In genomic region chr3:98028936-98029335, GRCm38 (mm10) we compare ENCODE assay signal across 18 mouse cellular contexts. TPM values are rescaled to one million over a fixed set of nuclear protein-coding genes. Genes with fewer than 3 reads are reported as not detected.
DNase-seq lines count a peak whose midpoint lies in the region; ATAC-seq and TF ChIP-seq lines count a peak whose summit lies in the region.
"Had no signal": no experiment of that assay in that cellular context is flagged by ENCODE, and none has a peak within 500 bp of the region (broad histone marks: within the 10 kb centered on the region; RNA-seq: fewer than 3 reads in every experiment).

No protein-coding gene starts in this region.

- no peak overlapping the region for H3K4me3 ChIP-seq in forebrain, embryonic 13.5 days
- H3K4me3 ChIP-seq in forebrain, embryonic 11.5 days (ENCODE audit: low read depth, low read length): no peak overlapping the region
- no peak overlapping the region for H3K4me3 ChIP-seq in heart, embryonic 12.5 days
- no peak overlapping the region for H3K4me3 ChIP-seq in kidney, adult 2 months (ENCODE audit: insufficient read depth, low read depth, low read length)
- H3K4me3 ChIP-seq: hindbrain, embryonic 15.5 days; lung, embryonic 15.5 days; neural tube, embryonic 12.5 days had no signal

- H3K36me3 ChIP-seq in forebrain, embryonic 13.5 days (ENCODE audit: poor library complexity, severe bottlenecking): no peaks in the 10 kb centered on the region
- H3K36me3 ChIP-seq in forebrain, embryonic 11.5 days (ENCODE audit: control insufficient read depth, insufficient read depth, low read length): no peaks in the 10 kb centered on the region
- H3K36me3 ChIP-seq in heart, embryonic 12.5 days: no peaks in the 10 kb centered on the region
- no peaks in the 10 kb centered on the region for H3K36me3 ChIP-seq in kidney, adult 2 months (ENCODE audit: control insufficient read depth, insufficient read depth, low read length)
- H3K36me3 ChIP-seq: hindbrain, embryonic 15.5 days; lung, embryonic 15.5 days; neural tube, embryonic 12.5 days had no signal

- H3K9ac ChIP-seq in forebrain, embryonic 13.5 days: 0 out of 2 replicates have a peak overlapping the region, but pooled peaks have one; percentile 30
- H3K9ac ChIP-seq in forebrain, embryonic 11.5 days (ENCODE audit: low read length): no peak overlapping the region
- H3K9ac ChIP-seq in heart, embryonic 12.5 days: peak overlapping the region; percentile 18; the same call in 1 of the 2 replicates
- H3K9ac ChIP-seq: hindbrain, embryonic 15.5 days; lung, embryonic 15.5 days; neural tube, embryonic 12.5 days had no signal

- 60% methylated on average over 10 of the region's 10 CpGs for WGBS in forebrain, embryonic 13.5 days
- WGBS in forebrain, embryonic 11.5 days: 70% methylated on average over 10 of the region's 10 CpGs
- 66% methylated on average over 10 of the region's 10 CpGs for WGBS in heart, embryonic 12.5 days
- WGBS in kidney, adult 2 months: 40% methylated on average over 10 of the region's 10 CpGs

- TF ChIP-seq POLR2A in kidney, adult 2 months (IDR thresholded peaks at IDR 0.05; ENCODE audit: low read depth, low read length): no peak

- peak overlapping the region; percentile 35 for H3K27ac ChIP-seq in forebrain, embryonic 13.5 days
- H3K27ac ChIP-seq in forebrain, embryonic 11.5 days (ENCODE audit: low read depth, low read length): no peak overlapping the region
- H3K27ac ChIP-seq in heart, embryonic 12.5 days (ENCODE audit: poor library complexity, severe bottlenecking): 0 out of 2 replicates have a peak overlapping the region, but pooled peaks have one; percentile 1
- H3K27ac ChIP-seq in kidney, adult 2 months (ENCODE audit: insufficient read depth, low read depth, low read length): peak overlapping the region; percentile 3
- H3K27ac ChIP-seq: hindbrain, embryonic 15.5 days; lung, embryonic 15.5 days; neural tube, embryonic 12.5 days had no signal

- ATAC-seq in forebrain, embryonic 13.5 days: no peak
- no peak for ATAC-seq in forebrain, embryonic 11.5 days (replicated peaks; ENCODE audit: low FRiP score)
- ATAC-seq in heart, embryonic 12.5 days (ENCODE audit: insufficient number of reproducible peaks, low FRiP score): no peak
- ATAC-seq: midbrain, embryonic 16.5 days had no signal

- H3K4me1 ChIP-seq in forebrain, embryonic 13.5 days: peaks cover 92% of the 10 kb centered on the region
- H3K4me1 ChIP-seq in forebrain, embryonic 11.5 days (replicated peaks; ENCODE audit: control insufficient read depth, insufficient read depth, low read length): peaks cover 36% of the 10 kb centered on the region
- peaks cover 80% of the 10 kb centered on the region for H3K4me1 ChIP-seq in heart, embryonic 12.5 days (replicated peaks)
- peaks cover 47% of the 10 kb centered on the region for H3K4me1 ChIP-seq in kidney, adult 2 months (ENCODE audit: control insufficient read depth, insufficient read depth, low read length)

- H3K4me2 ChIP-seq in forebrain, embryonic 13.5 days: no peak overlapping the region
- no peak overlapping the region for H3K4me2 ChIP-seq in forebrain, embryonic 11.5 days (ENCODE audit: low read depth, low read length, severe bottlenecking)
- 0 out of 2 replicates have a peak overlapping the region, but pooled peaks have one; percentile 18 for H3K4me2 ChIP-seq in heart, embryonic 12.5 days
- H3K4me2 ChIP-seq: hindbrain, embryonic 15.5 days; liver, embryonic 11.5 days; lung, embryonic 15.5 days; neural tube, embryonic 12.5 days had no signal

- no peak for DNase-seq in forebrain, embryonic 11.5 days (ENCODE audit: low spot score)
- no peak for DNase-seq in heart, adult 8-10 months (ENCODE audit: low spot score)
- DNase-seq in kidney, adult 2 months: no peak
- DNase-seq in kidney, postnatal 4 days: no peak
- peak; percentile 60 for DNase-seq in gastrocnemius, postnatal 25 days
- DNase-seq in frontal cortex, postnatal 14 days (ENCODE audit: low spot score in 2 of 2): no peak
- DNase-seq: adrenal gland, postnatal 14 days; cerebellum, adult 8-10 months; kidney, adult 18-20 months; right cerebral cortex, postnatal 25 days; thymus, postnatal 4 days had no signal

- no peaks in the 10 kb centered on the region for H3K9me3 ChIP-seq in forebrain, embryonic 13.5 days (replicated peaks)
- H3K9me3 ChIP-seq in forebrain, embryonic 11.5 days (ENCODE audit: control insufficient read depth, low read length): no peaks in the 10 kb centered on the region
- H3K9me3 ChIP-seq in heart, embryonic 12.5 days (replicated peaks): no peaks in the 10 kb centered on the region
- H3K9me3 ChIP-seq: hindbrain, embryonic 15.5 days; lung, embryonic 15.5 days; neural tube, embryonic 12.5 days had no signal

- TF ChIP-seq CTCF in kidney, adult 2 months (conservative IDR thresholded peaks at IDR 0.05; ENCODE audit: insufficient read depth, insufficient read length, low read depth, low read length): no peak

- no peaks in the 10 kb centered on the region for H3K27me3 ChIP-seq in forebrain, embryonic 13.5 days
- H3K27me3 ChIP-seq in forebrain, embryonic 11.5 days (ENCODE audit: control insufficient read depth, insufficient read depth, low read length): no peaks in the 10 kb centered on the region
- H3K27me3 ChIP-seq in heart, embryonic 12.5 days (replicated peaks): no peaks in the 10 kb centered on the region
- H3K27me3 ChIP-seq in kidney, adult 2 months (replicated peaks; ENCODE audit: control insufficient read depth, insufficient read depth, low read length): no peaks in the 10 kb centered on the region
- H3K27me3 ChIP-seq: lung, embryonic 15.5 days; neural tube, embryonic 12.5 days had no signal

RNA-seq across cellular contexts. Expression of gene Notch2, which starts 15.6 kb away (rescaled TPM):
- polyA plus RNA-seq in forebrain, embryonic 13.5 days (2015; fragmentation: Nextera tagmentation; extraction: Ambion mirVana): 18.6 and 19.9 TPM in 2 replicates
- 27.6 TPM in 2 replicates for polyA plus RNA-seq in forebrain, embryonic 11.5 days (2014; fragmentation: Nextera tagmentation; extraction: Ambion mirVana)
- polyA plus RNA-seq in heart, embryonic 12.5 days (2016; fragmentation: Nextera tagmentation; extraction: Ambion mirVana): 16.7 and 17.7 TPM in 2 replicates
- total RNA-seq in heart, adult 8-10 months (2022): 10 to 100 TPM; 15.1 to 20.0 (median 15.4) TPM
- 16.3 and 20.0 TPM in 2 replicates for polyA plus RNA-seq in kidney, adult 2 months (2012; rRNA removed)
- 10 to 100 TPM in 1 of 2 experiments, 1 to 10 TPM in 1; 9.9 to 10.3 TPM for total RNA-seq in gastrocnemius, postnatal 25 days (2021)
